Mouse (Mus musculus): ENCODE measurements around the gene Gm49630. TPM values are rescaled to one million over a fixed set of nuclear protein-coding genes. Genes with fewer than 3 reads are reported as not detected.
"Not testable (repeated sequence)": the region's sequence is repeated elsewhere in the genome, so short reads cannot be mapped to it uniquely, and the experiment has no call there.

Gm49630 gene
- polyA plus RNA-seq, 1 experiment from 2014 or later, result not detected

DNA sequence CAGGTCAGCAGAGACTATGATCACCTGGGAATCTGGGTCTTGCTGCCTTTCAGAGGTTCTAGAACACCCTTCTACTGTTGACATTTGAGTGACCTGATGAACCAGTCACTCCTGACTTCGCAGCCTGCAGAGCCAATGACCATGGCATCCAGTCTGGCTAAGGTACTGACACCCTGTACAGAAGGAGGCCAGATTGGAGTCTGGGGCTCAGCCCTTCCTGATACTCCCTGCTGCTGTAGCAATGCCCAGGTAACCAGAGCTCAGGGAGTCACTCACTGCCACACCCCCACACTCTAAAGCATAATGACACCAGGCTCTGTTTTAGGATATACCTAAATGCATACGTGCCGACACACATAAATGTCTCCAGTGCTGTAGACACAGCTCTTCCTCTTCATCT is 10.9 kb upstream of the Gm49630 start:
- H3K36me3 ChIP-seq (ENCODE audit: control insufficient read depth, insufficient read depth, low read length); H3K4me2 ChIP-seq (ENCODE audit: low read depth, low read length, severe bottlenecking); ATAC-seq (replicated peaks; ENCODE audit: low FRiP score); H3K9ac ChIP-seq (ENCODE audit: low read length); H3K4me3 ChIP-seq (ENCODE audit: low read depth, low read length); H3K9me3 ChIP-seq (ENCODE audit: control insufficient read depth, low read length); H3K4me1 ChIP-seq (replicated peaks; ENCODE audit: control insufficient read depth, insufficient read depth, low read length); H3K27ac ChIP-seq (ENCODE audit: low read depth, low read length); H3K27me3 ChIP-seq (ENCODE audit: control insufficient read depth, insufficient read depth, low read length); DNase-seq (ENCODE audit: low spot score): not testable (repeated sequence)
- 87% methylated on average over 1 of the region's 3 CpGs for WGBS

GRCm38 (mm10) chr17:7377907-7378306 is 6.1 kb upstream of the Gm49630 start:
- not testable (repeated sequence) for H3K4me2 ChIP-seq (ENCODE audit: low read depth, low read length, severe bottlenecking); H3K4me1 ChIP-seq (replicated peaks; ENCODE audit: control insufficient read depth, insufficient read depth, low read length); H3K9ac ChIP-seq (ENCODE audit: low read length); H3K27me3 ChIP-seq (ENCODE audit: control insufficient read depth, insufficient read depth, low read length); DNase-seq (ENCODE audit: low spot score); ATAC-seq (replicated peaks; ENCODE audit: low FRiP score); H3K4me3 ChIP-seq (ENCODE audit: low read depth, low read length); H3K36me3 ChIP-seq (ENCODE audit: control insufficient read depth, insufficient read depth, low read length); H3K9me3 ChIP-seq (ENCODE audit: control insufficient read depth, low read length); H3K27ac ChIP-seq (ENCODE audit: low read depth, low read length)
- WGBS, result 19% methylated on average over 2 of the region's 3 CpGs

- H3K27me3 ChIP-seq (ENCODE audit: control insufficient read depth, insufficient read depth, low read length); H3K27ac ChIP-seq (ENCODE audit: low read depth, low read length); ATAC-seq (replicated peaks; ENCODE audit: low FRiP score); H3K4me1 ChIP-seq (replicated peaks; ENCODE audit: control insufficient read depth, insufficient read depth, low read length); H3K4me3 ChIP-seq (ENCODE audit: low read depth, low read length); H3K4me2 ChIP-seq (ENCODE audit: low read depth, low read length, severe bottlenecking); H3K9ac ChIP-seq (ENCODE audit: low read length); H3K9me3 ChIP-seq (ENCODE audit: control insufficient read depth, low read length); DNase-seq (ENCODE audit: low spot score); H3K36me3 ChIP-seq (ENCODE audit: control insufficient read depth, insufficient read depth, low read length): not testable (repeated sequence)
- 89% methylated on average over 1 of the region's 3 CpGs for WGBS
Measured at GRCm38 (mm10) chr17:7376951-7377700, 5.3 kb upstream of the Gm49630 start.

- WGBS, result 78% methylated on average over 5 of the region's 6 CpGs
- H3K36me3 ChIP-seq (ENCODE audit: control insufficient read depth, insufficient read depth, low read length); ATAC-seq (replicated peaks; ENCODE audit: low FRiP score); DNase-seq (ENCODE audit: low spot score); H3K4me1 ChIP-seq (replicated peaks; ENCODE audit: control insufficient read depth, insufficient read depth, low read length); H3K27me3 ChIP-seq (ENCODE audit: control insufficient read depth, insufficient read depth, low read length); H3K4me3 ChIP-seq (ENCODE audit: low read depth, low read length); H3K4me2 ChIP-seq (ENCODE audit: low read depth, low read length, severe bottlenecking); H3K9ac ChIP-seq (ENCODE audit: low read length); H3K9me3 ChIP-seq (ENCODE audit: control insufficient read depth, low read length); H3K27ac ChIP-seq (ENCODE audit: low read depth, low read length): not testable (repeated sequence)
Measured at GRCm38 (mm10) chr17:7369401-7369800, 2.4 kb downstream of the Gm49630 start.

- not testable (repeated sequence) for H3K9ac ChIP-seq (ENCODE audit: low read length); H3K9me3 ChIP-seq (ENCODE audit: control insufficient read depth, low read length); H3K4me3 ChIP-seq (ENCODE audit: low read depth, low read length); H3K36me3 ChIP-seq (ENCODE audit: control insufficient read depth, insufficient read depth, low read length); H3K27me3 ChIP-seq (ENCODE audit: control insufficient read depth, insufficient read depth, low read length); H3K4me2 ChIP-seq (ENCODE audit: low read depth, low read length, severe bottlenecking); H3K27ac ChIP-seq (ENCODE audit: low read depth, low read length); DNase-seq (ENCODE audit: low spot score); ATAC-seq (replicated peaks; ENCODE audit: low FRiP score); H3K4me1 ChIP-seq (replicated peaks; ENCODE audit: control insufficient read depth, insufficient read depth, low read length)
- 57% methylated on average over 4 of the region's 7 CpGs for WGBS
Measured at GRCm38 (mm10) chr17:7366676-7367374, 5.0 kb downstream of the Gm49630 start.

- H3K27ac ChIP-seq (ENCODE audit: low read depth, low read length); H3K4me3 ChIP-seq (ENCODE audit: low read depth, low read length); ATAC-seq (replicated peaks; ENCODE audit: low FRiP score); H3K9ac ChIP-seq (ENCODE audit: low read length); H3K27me3 ChIP-seq (ENCODE audit: control insufficient read depth, insufficient read depth, low read length); H3K4me1 ChIP-seq (replicated peaks; ENCODE audit: control insufficient read depth, insufficient read depth, low read length); H3K9me3 ChIP-seq (ENCODE audit: control insufficient read depth, low read length); H3K4me2 ChIP-seq (ENCODE audit: low read depth, low read length, severe bottlenecking); H3K36me3 ChIP-seq (ENCODE audit: control insufficient read depth, insufficient read depth, low read length): not testable (repeated sequence)
- DNase-seq (ENCODE audit: low spot score), result peak; percentile 5
- no CpG with 5 or more reads among the region's 1 CpGs for WGBS
Measured at GRCm38 (mm10) chr17:7366265-7366664, 5.5 kb downstream of the Gm49630 start.

DNA sequence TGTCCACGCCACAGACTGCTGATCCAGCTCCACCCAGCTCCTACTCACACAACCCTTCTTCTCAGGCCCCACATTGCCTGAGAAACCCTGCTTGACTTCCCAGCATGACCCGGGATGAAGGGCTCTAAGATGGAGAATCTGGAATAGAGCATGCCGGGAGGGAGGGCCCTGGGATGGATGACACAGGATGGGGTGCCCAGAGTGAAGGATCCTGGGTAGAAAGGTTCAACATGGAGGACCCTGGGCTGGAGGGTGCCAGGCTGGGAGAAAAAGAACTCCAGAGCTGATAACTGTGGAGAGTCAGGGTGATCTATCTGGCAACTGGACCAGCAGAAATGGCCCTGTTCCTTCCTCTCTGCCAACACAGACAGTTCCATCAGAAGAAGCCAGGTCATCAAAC is 6.2 kb downstream of the Gm49630 start:
- not testable (repeated sequence) for H3K4me3 ChIP-seq (ENCODE audit: low read depth, low read length); H3K27me3 ChIP-seq (ENCODE audit: control insufficient read depth, insufficient read depth, low read length); DNase-seq (ENCODE audit: low spot score); H3K9me3 ChIP-seq (ENCODE audit: control insufficient read depth, low read length); ATAC-seq (replicated peaks; ENCODE audit: low FRiP score); H3K36me3 ChIP-seq (ENCODE audit: control insufficient read depth, insufficient read depth, low read length); H3K4me1 ChIP-seq (replicated peaks; ENCODE audit: control insufficient read depth, insufficient read depth, low read length); H3K9ac ChIP-seq (ENCODE audit: low read length); H3K4me2 ChIP-seq (ENCODE audit: low read depth, low read length, severe bottlenecking); H3K27ac ChIP-seq (ENCODE audit: low read depth, low read length)
- WGBS, result 80% methylated on average over 1 of the region's 3 CpGs

- not testable (repeated sequence) for ATAC-seq (replicated peaks; ENCODE audit: low FRiP score); H3K9ac ChIP-seq (ENCODE audit: low read length); H3K36me3 ChIP-seq (ENCODE audit: control insufficient read depth, insufficient read depth, low read length); DNase-seq (ENCODE audit: low spot score); H3K27me3 ChIP-seq (ENCODE audit: control insufficient read depth, insufficient read depth, low read length); H3K4me3 ChIP-seq (ENCODE audit: low read depth, low read length); H3K9me3 ChIP-seq (ENCODE audit: control insufficient read depth, low read length); H3K4me1 ChIP-seq (replicated peaks; ENCODE audit: control insufficient read depth, insufficient read depth, low read length); H3K4me2 ChIP-seq (ENCODE audit: low read depth, low read length, severe bottlenecking); H3K27ac ChIP-seq (ENCODE audit: low read depth, low read length)
- 91% methylated on average over 9 of the region's 9 CpGs for WGBS
Measured at GRCm38 (mm10) chr17:7360749-7361465, 10.9 kb downstream of the Gm49630 start.

Measured in forebrain, embryonic 11.5 days (tissue).